Mouse (Mus musculus) brain, embryonic 14.5 days (tissue): Measurements from ENCODE around the gene Zdhhc11. TPM values are rescaled to one million over a fixed set of nuclear protein-coding genes. Genes with fewer than 3 reads are reported as not detected.
"Not testable (repeated sequence)": the region's sequence is repeated elsewhere in the genome, so short reads cannot be mapped to it uniquely, and the experiment has no call there.

Experiments
- DNase-seq: peaks from one replicate; pipeline ENCODE4 v3.0.0-alpha.2; 2011; ENCODE audit warnings: low read depth
- CTCF ChIP-seq: fragments of 200-500 bp; IDR thresholded peaks from 2 replicates; pipeline ENCODE4 v1.5.1; 2012; ENCODE audit warnings: inconsistent platforms, mild to moderate bottlenecking, moderate library complexity, borderline replicate concordance; ENCODE audit not compliant: insufficient read depth, insufficient read length; ENCODE audit errors: extremely low read depth
- POLR2A ChIP-seq: fragments of 200-500 bp; IDR thresholded peaks from 2 replicates; pipeline ENCODE4 v1.6.1; 2012; ENCODE audit warnings: mild to moderate bottlenecking, inconsistent platforms, borderline replicate concordance; ENCODE audit not compliant: poor library complexity, insufficient read depth, insufficient read length, severe bottlenecking; ENCODE audit errors: extremely low read depth
- polyA plus RNA-seq: library from polyadenylated mRNA; depleted of rRNA; stranded (reverse); fragments of >200 nt; gene quantifications from 2 replicates; pipeline ENCODE4 v1.2.3, GENCODE M21; 2012

Zdhhc11 gene
- polyA plus RNA-seq, 1 experiment = 0.12 TPM

DNA sequence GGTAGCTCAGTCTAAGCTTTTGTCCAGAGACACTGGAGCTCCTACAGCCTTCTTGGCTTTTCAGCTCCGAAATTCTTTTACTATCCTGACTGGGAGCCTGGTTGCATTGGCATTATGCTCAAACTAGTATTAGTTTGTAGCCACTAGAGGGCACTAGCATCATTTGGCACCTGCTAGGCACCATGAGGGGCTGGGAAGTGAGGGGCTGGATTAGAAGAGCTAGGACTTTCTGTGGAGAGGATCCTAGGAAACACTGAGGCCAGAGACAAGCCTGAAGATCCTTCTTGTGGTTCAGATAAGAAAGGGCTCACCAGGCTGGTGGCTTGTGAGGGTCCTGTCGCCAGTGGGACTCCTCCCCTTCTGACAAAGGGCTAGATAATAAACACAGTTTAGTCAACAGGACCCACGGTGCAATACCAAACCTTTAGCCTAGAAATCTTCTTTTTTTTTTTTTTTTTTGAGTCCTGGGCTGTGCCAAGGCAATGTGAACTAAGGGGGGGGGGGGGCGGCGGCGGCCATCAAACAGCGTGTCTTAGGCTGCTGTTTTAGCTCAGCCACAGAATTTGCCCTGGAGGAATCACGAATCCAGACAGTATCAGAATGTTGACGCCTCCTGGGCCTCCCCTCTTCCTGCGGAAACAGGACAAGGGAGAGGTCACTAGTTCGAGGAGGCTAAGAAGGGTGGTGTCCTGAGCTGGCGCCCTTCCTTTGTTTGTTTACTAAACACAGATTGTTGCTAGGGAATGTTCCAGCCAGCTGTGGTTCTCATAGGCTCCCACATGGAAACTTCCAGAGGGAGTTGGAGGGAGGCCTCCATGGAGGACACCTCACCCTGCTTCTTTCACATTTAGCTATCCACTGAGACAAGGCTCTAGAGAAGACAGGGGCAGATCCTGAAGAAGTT, 7.1 kb downstream of the Zdhhc11 start:
- peak; percentile 88 for DNase-seq
- TF ChIP-seq CTCF (peak; percentile 81; the same call in 1 of the 2 replicates), POLR2A (no peak)

DNA sequence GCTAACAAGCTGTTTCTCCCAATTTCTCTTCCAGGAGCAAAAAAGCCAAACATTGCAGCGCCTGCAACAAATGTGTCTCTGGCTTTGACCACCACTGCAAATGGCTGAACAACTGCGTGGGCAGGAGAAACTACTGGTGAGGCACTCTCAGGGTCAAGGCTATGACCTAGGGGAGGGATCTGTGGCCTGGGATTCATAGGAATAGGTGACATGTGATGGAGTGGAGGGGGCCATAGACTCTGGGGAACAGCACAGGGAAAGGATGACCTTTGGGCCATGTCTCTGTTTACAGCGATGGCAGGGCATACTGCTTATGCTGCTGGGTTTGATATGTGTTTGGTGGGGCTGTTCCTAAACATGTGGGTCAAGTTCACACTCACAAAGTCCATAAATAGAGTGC, 10.9 kb downstream of the Zdhhc11 start:
- TF ChIP-seq POLR2A (no peak), CTCF (no peak)
- DNase-seq = no peak

DNA sequence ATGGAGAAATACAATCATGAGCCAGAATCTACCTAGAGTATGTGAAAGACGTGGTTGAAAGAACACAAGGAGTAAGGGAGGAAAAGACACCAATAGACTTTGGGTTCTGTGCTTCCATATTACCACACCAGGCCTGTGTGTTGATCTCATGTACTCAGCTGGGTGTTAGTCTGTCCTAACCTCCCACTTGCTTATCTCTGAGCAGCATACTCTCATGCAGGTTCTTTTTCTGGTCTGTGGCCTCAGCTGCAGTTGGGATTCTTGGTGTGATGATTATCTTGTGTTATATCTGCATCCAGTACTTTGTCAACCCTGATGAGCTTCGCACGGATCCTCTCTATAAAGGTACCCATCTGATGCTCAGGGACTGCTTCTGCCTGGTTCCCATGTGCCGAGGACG, 13.3 kb downstream of the Zdhhc11 start:
- DNase-seq = no peak
- TF ChIP-seq POLR2A (no peak), CTCF (no peak)

DNA sequence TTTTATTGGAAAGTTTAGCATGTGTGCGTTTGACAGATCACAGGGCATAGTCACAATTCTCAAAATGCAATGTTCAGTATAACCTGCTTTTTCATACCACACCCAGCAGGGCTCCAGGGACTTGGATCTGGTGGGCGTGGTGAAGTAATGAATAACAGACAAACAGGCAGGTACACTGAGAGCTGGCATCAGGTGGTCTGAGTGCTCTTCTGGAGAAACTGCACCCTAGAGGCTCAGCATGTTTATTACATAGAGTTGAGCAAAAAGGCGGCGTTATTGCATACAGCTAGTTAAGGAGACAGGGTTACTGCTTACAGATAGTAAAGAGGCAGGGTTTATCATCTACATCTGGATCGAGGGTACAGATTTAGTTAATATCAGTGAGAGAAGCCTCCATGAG, 26.7 kb downstream of the Zdhhc11 start:
- DNase-seq = no peak
- TF ChIP-seq CTCF (no peak), POLR2A (no peak)

DNA sequence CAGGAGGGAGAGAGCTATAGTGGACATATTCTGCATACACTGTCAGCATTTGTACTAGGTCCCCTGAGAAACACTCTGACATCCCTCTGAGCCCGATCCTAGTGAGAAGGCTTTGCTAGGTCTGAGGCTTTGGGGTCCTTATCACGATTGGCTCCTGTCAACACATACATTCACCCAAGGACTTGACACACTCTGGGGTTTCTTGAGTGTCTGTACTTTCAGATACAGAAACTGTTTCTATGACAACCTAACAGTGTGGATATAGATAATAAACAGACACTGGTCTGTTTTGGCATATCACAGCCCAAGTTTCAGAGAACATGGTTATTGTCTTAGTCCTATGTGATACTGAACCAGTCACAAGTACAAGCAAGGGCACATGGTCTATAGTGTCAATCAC, 27.1 kb downstream of the Zdhhc11 start:
- no peak for DNase-seq
- no peak for TF ChIP-seq CTCF
- no peak for TF ChIP-seq POLR2A

DNA sequence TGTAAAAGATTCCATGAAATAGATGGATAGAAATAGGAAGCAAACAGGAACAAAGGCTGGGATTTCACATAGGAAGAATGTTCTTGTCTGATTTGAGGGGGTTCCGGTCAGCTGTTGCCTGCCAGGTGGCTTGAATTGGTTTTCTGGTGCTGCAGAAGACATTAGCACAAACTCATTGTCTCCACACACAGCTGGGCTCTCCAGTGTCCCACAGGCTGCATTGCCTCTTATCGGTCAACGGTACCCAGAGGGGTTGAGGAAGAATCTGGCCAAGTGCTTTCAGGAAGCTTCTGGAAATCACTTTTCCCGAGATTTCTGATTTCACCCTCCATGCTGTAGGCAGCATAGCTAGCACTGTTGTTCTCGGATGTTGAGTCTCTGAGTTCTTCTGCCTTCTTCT, 27.6 kb downstream of the Zdhhc11 start:
- TF ChIP-seq CTCF = no peak
- TF ChIP-seq POLR2A = no peak
- DNase-seq = no peak

DNA sequence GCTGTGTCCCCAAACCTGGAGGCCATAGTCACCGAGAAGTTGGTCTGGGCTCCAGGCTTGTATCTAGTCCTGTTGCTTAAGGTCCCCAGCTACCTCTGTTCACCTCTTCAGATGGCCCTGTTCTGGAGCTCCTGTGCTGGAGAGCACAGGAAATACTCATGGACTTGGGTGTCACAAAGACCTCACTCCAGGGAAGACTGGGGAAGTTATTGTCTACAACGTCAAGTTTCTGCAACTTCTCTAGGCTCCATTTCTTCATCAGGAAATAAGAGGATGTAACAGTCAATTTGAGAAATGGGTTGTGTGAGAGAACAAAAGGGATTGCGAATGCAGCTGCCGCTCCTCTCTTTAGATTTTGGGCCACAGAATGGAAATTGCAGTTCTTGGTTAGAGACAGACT, 32.8 kb downstream of the Zdhhc11 start:
- DNase-seq = no peak
- no peak for TF ChIP-seq POLR2A
- no peak for TF ChIP-seq CTCF

DNA sequence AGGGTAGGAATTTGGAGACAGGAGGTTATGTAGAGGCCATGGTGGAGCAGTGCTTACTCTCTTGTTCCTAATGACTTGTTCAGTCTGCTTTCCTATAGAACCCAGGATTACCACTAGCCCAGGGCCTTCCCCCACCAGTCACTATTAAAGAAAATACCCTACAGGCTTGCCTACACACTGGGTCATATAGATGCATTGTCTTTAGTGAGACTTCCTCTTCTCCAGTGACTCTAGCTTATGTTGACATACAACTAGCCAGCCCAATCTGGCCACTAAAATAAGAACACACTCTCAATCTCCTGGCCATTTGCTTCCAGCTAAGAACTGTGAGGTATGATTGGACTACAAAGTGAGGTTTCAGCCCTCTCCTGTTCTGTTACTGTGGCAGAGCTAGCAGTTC, 36.9 kb downstream of the Zdhhc11 start:
- TF ChIP-seq POLR2A (no peak), CTCF (no peak)
- DNase-seq = no peak

DNA sequence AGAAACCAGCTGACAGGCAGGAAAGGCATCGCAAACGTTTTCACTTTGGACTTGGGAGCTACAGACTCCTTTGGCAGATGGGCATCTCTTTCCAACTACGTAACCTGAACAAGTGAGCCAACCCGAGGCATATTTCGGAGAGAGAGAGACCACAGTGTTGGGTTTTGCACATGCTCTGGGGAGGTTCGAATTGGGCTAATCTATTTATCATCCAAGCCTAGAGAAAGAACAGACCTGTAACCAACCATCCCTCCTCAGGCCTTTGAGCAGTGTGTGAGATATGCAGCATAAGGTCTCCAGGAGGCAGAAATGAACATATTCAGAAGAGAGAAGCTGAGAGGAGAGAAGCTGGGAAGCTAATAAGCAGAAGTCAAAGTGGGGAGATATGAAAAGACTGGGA, 37.3 kb downstream of the Zdhhc11 start:
- no peak for DNase-seq
- TF ChIP-seq CTCF = no peak
- TF ChIP-seq POLR2A = no peak

DNA sequence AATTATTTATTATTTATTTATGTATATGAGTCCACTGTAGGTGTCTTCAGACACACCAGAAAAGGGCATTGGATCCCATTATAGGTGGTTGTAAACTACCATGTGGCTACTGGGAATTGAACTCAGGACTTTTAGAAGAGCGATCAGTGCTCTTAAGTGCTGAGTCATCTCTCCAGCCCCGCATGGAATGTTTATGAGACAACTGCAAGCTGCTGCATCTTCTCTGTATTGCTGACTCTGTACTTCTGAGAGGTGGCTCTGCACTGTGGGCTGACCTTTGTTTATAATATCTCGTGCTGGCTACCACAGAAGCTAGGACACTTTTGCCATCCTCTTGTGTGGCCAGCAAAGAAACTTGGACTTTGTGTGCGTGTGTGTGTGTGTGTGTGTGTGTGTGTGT, 37.8 kb downstream of the Zdhhc11 start:
- no peak for TF ChIP-seq CTCF
- no peak for TF ChIP-seq POLR2A
- no peak for DNase-seq

DNA sequence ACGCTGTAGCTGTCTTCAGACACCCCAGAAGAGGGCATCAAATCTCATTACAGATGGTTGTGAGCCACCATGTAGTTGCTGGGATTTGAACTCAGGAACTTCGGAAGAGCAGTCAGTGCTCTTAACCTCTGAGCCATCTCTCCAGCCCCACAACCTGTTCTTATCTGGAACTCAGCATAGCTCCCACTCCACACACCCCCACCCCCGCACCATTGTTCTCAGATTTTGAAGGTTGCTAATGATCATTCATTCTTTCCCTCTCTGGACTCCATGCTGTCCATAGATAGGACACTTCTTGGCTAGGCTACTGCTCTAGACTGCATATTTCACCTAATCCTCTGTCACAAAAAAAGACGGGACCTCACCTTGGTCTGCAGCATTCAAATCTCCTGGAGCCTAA, 43.2 kb downstream of the Zdhhc11 start:
- not testable (repeated sequence) for DNase-seq

DNA sequence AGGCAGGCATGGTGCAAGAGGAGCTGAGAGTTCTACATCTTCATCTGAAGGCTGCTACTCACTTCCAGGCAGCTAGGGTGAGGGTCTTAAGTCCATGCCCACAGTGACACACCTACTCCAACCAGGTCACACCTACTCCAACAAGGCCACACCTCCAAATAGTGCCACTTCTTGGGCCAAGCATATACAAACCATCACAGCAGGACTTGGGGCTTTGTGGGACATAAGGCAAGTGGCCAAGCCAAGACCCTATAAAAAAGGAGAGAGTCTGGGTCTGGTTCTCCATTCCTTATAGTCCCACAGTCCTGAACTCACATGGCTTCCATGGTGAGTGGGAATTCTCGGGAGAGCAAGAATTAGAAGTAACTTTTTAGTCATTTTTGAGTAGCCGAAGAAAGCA, 44.6 kb downstream of the Zdhhc11 start:
- not testable (repeated sequence) for DNase-seq
